In the genomic region with DNA sequence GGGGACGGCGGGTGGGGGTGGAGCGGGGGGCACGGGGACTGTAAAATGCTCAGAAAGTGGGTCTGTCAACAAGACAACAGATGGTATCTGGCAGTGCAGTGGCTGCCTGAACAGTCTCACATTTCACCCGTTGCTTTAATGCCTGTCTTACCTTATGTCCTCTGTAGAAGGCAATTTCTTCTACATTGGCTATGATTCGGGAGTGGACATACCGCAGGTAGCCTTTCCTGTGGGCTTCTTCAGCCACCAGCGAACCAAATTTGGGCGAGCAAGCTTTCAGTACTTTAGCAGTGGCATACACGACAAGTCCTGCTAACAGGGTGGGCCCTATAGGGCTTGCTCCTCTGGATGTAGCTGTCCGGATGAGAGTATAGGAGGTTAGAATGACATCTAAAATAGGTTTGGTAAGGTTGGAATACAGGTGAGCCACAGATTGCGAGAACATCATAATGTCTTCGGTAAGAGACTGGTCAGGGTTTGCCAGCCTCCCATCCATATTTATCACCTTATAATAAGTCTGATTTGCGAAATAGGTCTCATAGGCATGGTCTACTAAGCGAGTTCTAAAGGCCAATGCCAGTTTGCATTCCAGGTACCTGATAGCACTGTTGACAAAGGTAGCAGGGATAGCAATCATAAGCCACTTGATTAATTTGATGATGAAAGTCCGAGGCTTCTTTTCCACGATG, we compare ENCODE assay signal across 8 mouse cellular contexts. TPM values are rescaled to one million over a fixed set of nuclear protein-coding genes. Genes with fewer than 3 reads are reported as not detected.
DNase-seq lines count a peak whose midpoint lies in the region; ATAC-seq and TF ChIP-seq lines count a peak whose summit lies in the region.

No protein-coding gene starts in this region.

- H3K9ac ChIP-seq in heart, embryonic 12.5 days = no peak overlapping the region
- H3K9ac ChIP-seq in forebrain, embryonic 16.5 days (replicated peaks; ENCODE audit: low read depth, low read length) = peak overlapping the region; percentile 67
- H3K9ac ChIP-seq in liver, postnatal 0 days (replicated peaks) = peak overlapping the region; percentile 67

- no peak for DNase-seq in heart, adult 11 months
- DNase-seq in cerebellum, adult 11-12 months = peak; percentile 32
- DNase-seq in liver, postnatal 0 days = no peak
- no peak for DNase-seq in thymus, postnatal 36 days
- DNase-seq in adrenal gland, postnatal 10 days = no peak
- no peak for DNase-seq in left cerebral cortex, adult 11 months (ENCODE audit: low spot score)

- H3K4me3 ChIP-seq in heart, embryonic 12.5 days = peak overlapping the region; percentile 61
- H3K4me3 ChIP-seq in forebrain, embryonic 16.5 days (replicated peaks; ENCODE audit: low read length) = peak overlapping the region; percentile 67
- peak overlapping the region; percentile 60 for H3K4me3 ChIP-seq in liver, postnatal 0 days (ENCODE audit: low read depth, low read length)

- no peaks in the 10 kb centered on the region for H3K27me3 ChIP-seq in heart, embryonic 12.5 days (replicated peaks)
- no peaks in the 10 kb centered on the region for H3K27me3 ChIP-seq in forebrain, embryonic 16.5 days (replicated peaks; ENCODE audit: control insufficient read depth, insufficient read depth, low read length)
- H3K27me3 ChIP-seq in liver, postnatal 0 days (ENCODE audit: insufficient read depth, low read length) = no peaks in the 10 kb centered on the region

- 58% methylated on average over 17 of the region's 17 CpGs for WGBS in heart, embryonic 12.5 days
- WGBS in forebrain, embryonic 16.5 days = 19% methylated on average over 17 of the region's 17 CpGs
- 44% methylated on average over 17 of the region's 17 CpGs for WGBS in liver, postnatal 0 days (ENCODE audit: insufficient replicate concordance)

- no peak for ATAC-seq in heart, embryonic 12.5 days (ENCODE audit: insufficient number of reproducible peaks, low FRiP score)
- ATAC-seq in forebrain, embryonic 16.5 days = peak; percentile 24; the same call in 1 of the 2 replicates
- no peak for ATAC-seq in liver, postnatal 0 days

- H3K4me2 ChIP-seq in heart, embryonic 12.5 days = peak overlapping the region; percentile 75
- peak overlapping the region; percentile 69 for H3K4me2 ChIP-seq in forebrain, embryonic 16.5 days (ENCODE audit: low read length)
- peak overlapping the region; percentile 76 for H3K4me2 ChIP-seq in liver, postnatal 0 days (ENCODE audit: low read depth, low read length)

- H3K9me3 ChIP-seq in heart, embryonic 12.5 days (replicated peaks) = no peaks in the 10 kb centered on the region
- no peaks in the 10 kb centered on the region for H3K9me3 ChIP-seq in forebrain, embryonic 16.5 days (ENCODE audit: control insufficient read depth, low read length)
- no peaks in the 10 kb centered on the region for H3K9me3 ChIP-seq in liver, postnatal 0 days (ENCODE audit: low read length)

- no peak for TF ChIP-seq EP300 in liver, postnatal 0 days (IDR thresholded peaks at IDR 0.05; ENCODE audit: low read depth)

- H3K4me1 ChIP-seq in heart, embryonic 12.5 days (replicated peaks) = peaks cover 5% of the 10 kb centered on the region
- H3K4me1 ChIP-seq in forebrain, embryonic 16.5 days (replicated peaks; ENCODE audit: control insufficient read depth, insufficient read depth, low read length) = peaks cover 21% of the 10 kb centered on the region
- H3K4me1 ChIP-seq in liver, postnatal 0 days (ENCODE audit: insufficient read depth) = peaks cover 10% of the 10 kb centered on the region

- no peak overlapping the region for H3K27ac ChIP-seq in heart, embryonic 12.5 days (ENCODE audit: poor library complexity, severe bottlenecking)
- peak overlapping the region; percentile 93 for H3K27ac ChIP-seq in forebrain, embryonic 16.5 days (ENCODE audit: low read length)
- H3K27ac ChIP-seq in liver, postnatal 0 days (ENCODE audit: low read depth) = peak overlapping the region; percentile 93

- H3K36me3 ChIP-seq in heart, embryonic 12.5 days = no peaks in the 10 kb centered on the region
- no peaks in the 10 kb centered on the region for H3K36me3 ChIP-seq in forebrain, embryonic 16.5 days (ENCODE audit: control insufficient read depth, insufficient read depth)
- H3K36me3 ChIP-seq in liver, postnatal 0 days (replicated peaks; ENCODE audit: insufficient read depth, low read length) = peaks cover 5% of the 10 kb centered on the region; the same call in 1 of the 2 replicates

- TF ChIP-seq CTCF in liver, postnatal 0 days (IDR thresholded peaks at IDR 0.05; ENCODE audit: low read depth) = no peak

RNA-seq across cellular contexts. Expression of gene Abcd2, which starts 0.9 kb away (rescaled TPM):
- 0.92 and 1.1 TPM in 2 replicates for polyA plus RNA-seq in heart, embryonic 12.5 days (2016; fragmentation: Nextera tagmentation; extraction: Ambion mirVana)
- 14.2 and 19.4 TPM in 2 replicates for polyA plus RNA-seq in forebrain, embryonic 16.5 days (2015; fragmentation: Nextera tagmentation; extraction: Ambion mirVana)
- polyA plus RNA-seq in liver, postnatal 0 days (2015; fragmentation: Nextera tagmentation; extraction: Ambion mirVana) = 49.7 and 55.2 TPM in 2 replicates
- total RNA-seq in adrenal gland, postnatal 10 days (2021) = 10 to 100 TPM; 15.3 to 22.4 TPM

RNA-seq across cellular contexts. Expression of gene CN725425, which starts 8.6 kb away (rescaled TPM):
- not detected in 2 replicates for polyA plus RNA-seq in heart, embryonic 12.5 days (2016; fragmentation: Nextera tagmentation; extraction: Ambion mirVana)
- polyA plus RNA-seq in forebrain, embryonic 16.5 days (2015; fragmentation: Nextera tagmentation; extraction: Ambion mirVana) = not detected in 2 replicates
- 0.07 TPM in 1 of 2 replicates, not detected in the other for polyA plus RNA-seq in liver, postnatal 0 days (2015; fragmentation: Nextera tagmentation; extraction: Ambion mirVana)
- total RNA-seq in adrenal gland, postnatal 10 days (2021) = not detected
